Mouse (Mus musculus): ENCODE results near the gene Kif5a.

- TF ChIP-seq CTCF (IDR thresholded peaks at IDR 0.05; ENCODE audit: low read depth) (peak; percentile 92), EP300 (optimal IDR thresholded peaks at IDR 0.05) (no peak)
Observed at GRCm38 (mm10) chr10:127312356-127312676, 49.2 kb upstream of the Kif5a start.
